ENCODE assay signal across 14 mouse cellular contexts in genomic region chr8:61448881-61449280, GRCm38 (mm10).
"Had no signal": no experiment of that assay in that cellular context is flagged by ENCODE, and none has a peak within 500 bp of the region (broad histone marks: within the 10 kb centered on the region; RNA-seq: fewer than 3 reads in every experiment).

No protein-coding gene starts in this region.

- H3K36me3 ChIP-seq: limb, embryonic 13.5 days; midbrain, embryonic 13.5 days; neural tube, embryonic 15.5 days had no signal

- DNase-seq: kidney, postnatal 10 days; kidney, postnatal 4 days; left cerebral cortex, postnatal 4 days; lung, adult 18-20 months; lung, postnatal 10 days; right cerebral cortex, postnatal 4 days; thymus, adult 2 months; thymus, postnatal 25 days had no signal

- H3K4me2 ChIP-seq: limb, embryonic 13.5 days; midbrain, embryonic 13.5 days; neural tube, embryonic 15.5 days had no signal

- H3K27me3 ChIP-seq: limb, embryonic 13.5 days; midbrain, embryonic 13.5 days; neural tube, embryonic 15.5 days had no signal

- H3K27ac ChIP-seq: layer of hippocampus, adult 2 months; limb, embryonic 13.5 days; liver, embryonic 14.5 days; midbrain, embryonic 13.5 days; neural tube, embryonic 15.5 days had no signal

- H3K9me3 ChIP-seq: limb, embryonic 13.5 days; midbrain, embryonic 13.5 days; neural tube, embryonic 15.5 days had no signal

- ATAC-seq: intestine, postnatal 0 days; midbrain, embryonic 13.5 days had no signal

- H3K9ac ChIP-seq: limb, embryonic 13.5 days; liver, embryonic 14.5 days; midbrain, embryonic 13.5 days; neural tube, embryonic 15.5 days had no signal

- H3K4me3 ChIP-seq: layer of hippocampus, adult 2 months; limb, embryonic 13.5 days; midbrain, embryonic 13.5 days; neural tube, embryonic 15.5 days had no signal
